Mouse (Mus musculus) lung, adult 2 months (tissue): ENCODE results near the gene Polr2i. TPM values are rescaled to one million over a fixed set of nuclear protein-coding genes. Genes with fewer than 3 reads are reported as not detected.
"Not testable (repeated sequence)": the region's sequence is repeated elsewhere in the genome, so short reads cannot be mapped to it uniquely, and the experiment has no call there.

Experiments used
- DNase-seq: peaks from one replicate; pipeline ENCODE4 v3.0.0; 2022
- H3K4me1 ChIP-seq: fragments of 200-500 bp; 2 replicates; pipeline ENCODE4 v1.6.1; 2011; ENCODE audit warnings: low read length; ENCODE audit not compliant: control insufficient read depth, insufficient read depth
- H3K4me3 ChIP-seq: fragments of 200-500 bp; replicated peaks from 2 replicates; pipeline ENCODE3; 2011; ENCODE audit warnings: low read depth, mild to moderate bottlenecking, control low read depth, low read length; ENCODE audit errors: extremely low read depth
- CTCF ChIP-seq: fragments of 200-500 bp; IDR thresholded peaks from 2 replicates; pipeline ENCODE4 v1.5.1; 2011; ENCODE audit warnings: mild to moderate bottlenecking, low read length, control low read depth; ENCODE audit not compliant: insufficient read depth
- POLR2A ChIP-seq: fragments of 200-500 bp; IDR thresholded peaks from 2 replicates; pipeline ENCODE4 v1.6.1; 2011; ENCODE audit warnings: low read depth, mild to moderate bottlenecking, control low read depth, low read length, borderline replicate concordance; ENCODE audit errors: extremely low read depth
- WGBS: fragments of 180-500 bp; shearing (Covaris S2); methylation state at CpG from one replicate; pipeline ENCODE4 v1.1.7; 2018; 5-methylcytosine and 5-hydroxymethylcytosine counted together
- polyA plus RNA-seq: library from polyadenylated mRNA; depleted of rRNA; stranded (reverse); fragments of >200 nt; gene quantifications from 2 replicates; pipeline ENCODE4 v1.2.3, GENCODE M21; 2012; rRNA removed

The Polr2i gene
- polyA plus RNA-seq: 95.6 and 110 TPM in 2 replicates

DNA sequence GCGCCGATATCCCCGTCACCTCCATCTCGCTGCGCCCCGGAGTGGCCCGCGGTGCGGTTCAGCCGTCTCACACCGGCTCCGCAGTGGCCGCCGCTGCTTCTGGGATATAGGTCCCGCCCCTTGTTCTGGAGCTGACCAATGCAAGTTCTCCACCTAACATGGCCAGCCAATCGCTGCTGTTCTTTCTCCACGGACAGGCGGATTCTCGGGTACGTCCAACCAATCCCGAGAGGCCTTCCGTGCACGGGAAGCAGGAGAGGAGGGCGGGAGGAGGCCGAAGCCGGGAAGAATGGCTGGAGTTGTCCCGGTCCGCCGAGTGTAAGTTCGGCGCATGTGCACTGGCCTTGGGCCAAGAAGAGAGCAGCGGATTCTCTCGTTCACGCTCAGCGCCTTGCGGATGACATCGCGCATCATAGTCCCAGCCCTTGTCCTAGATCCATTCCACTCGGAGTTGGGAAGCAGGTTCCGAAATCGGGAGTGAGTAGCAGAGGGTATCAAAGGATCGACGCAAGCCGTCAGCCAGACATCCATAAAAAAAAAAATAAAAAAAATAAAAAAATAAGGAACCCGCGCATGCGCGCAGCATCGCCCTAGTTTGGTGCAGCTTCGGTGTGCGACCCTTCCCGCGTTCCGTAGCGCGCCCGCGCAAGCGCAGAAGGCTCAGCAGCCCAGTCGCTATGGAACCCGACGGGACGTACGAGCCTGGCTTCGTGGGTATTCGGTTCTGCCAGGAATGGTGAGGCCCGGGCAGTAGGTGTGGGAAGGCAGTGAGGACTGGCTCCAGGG, at the start of gene Polr2i, which contains the start of gene Tbcb:
Gene Polr2i, plus strand, starts transcription at position 280 of the 786 bp plus-strand sequence.
Gene Tbcb, minus strand, starts transcription at position 604 of the 786 bp plus-strand sequence.
- TF ChIP-seq POLR2A (peak; percentile 86; the same call in 1 of the 2 replicates), CTCF (no peak)
- Histone ChIP-seq H3K4me3 (peak within 1 kb of the TSS; percentile 98), H3K4me1 (peaks cover 10% of the 10 kb centered on the region)
- under 1% methylated on average over 67 of the region's 67 CpGs for WGBS
- DNase-seq: peak; percentile 96

GRCm38 (mm10) chr7:30183189-30183588, 48.6 kb upstream of the Polr2i start:
- not testable (repeated sequence) for H3K4me3 ChIP-seq, H3K4me1 ChIP-seq, DNase-seq
- WGBS: 70% methylated on average over 6 of the region's 7 CpGs

DNA sequence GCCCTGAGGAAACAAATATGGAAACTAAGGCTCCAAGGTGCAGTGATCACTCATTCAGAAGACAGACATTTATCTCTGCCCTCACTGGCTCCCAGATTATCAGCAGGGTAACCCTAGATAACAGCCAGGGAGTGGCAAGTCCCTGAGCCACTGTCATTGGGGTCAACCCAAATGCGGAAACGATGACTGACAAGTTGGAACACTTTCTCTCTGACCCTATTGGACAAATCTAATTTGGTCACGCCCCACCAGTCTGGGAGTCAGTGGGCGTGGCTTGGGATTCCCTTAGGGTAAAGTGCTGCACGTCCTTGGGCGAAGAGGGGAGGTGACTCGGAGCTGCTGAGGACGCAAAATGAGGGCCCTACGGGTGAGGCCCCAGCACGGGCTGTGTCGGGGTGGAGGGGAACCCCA, 47.9 kb upstream of the Polr2i start, which contains the start of gene Cox7a1:
Gene Cox7a1, plus strand, starts transcription at position 266 of the 411 bp plus-strand sequence.
- TF ChIP-seq POLR2A (peak; percentile 41; the same call in 1 of the 2 replicates), CTCF (no peak)
- peak; percentile 88 for DNase-seq
- H3K4me1 ChIP-seq: 0 out of 2 replicates have a peak, but pooled peaks cover 2% of the 10 kb centered on the region
- WGBS: 1% methylated on average over 11 of the region's 11 CpGs
- H3K4me3 ChIP-seq: peak within 1 kb of the TSS; percentile 5

- DNase-seq: no peak
- no peak overlapping the region for H3K4me3 ChIP-seq
Observed at GRCm38 (mm10) chr7:30184641-30185348, 47.0 kb upstream of the Polr2i start.

GRCm38 (mm10) chr7:30188344-30189115, 43.2 kb upstream of the Polr2i start:
- WGBS: 79% methylated on average over 12 of the region's 12 CpGs
- no peak overlapping the region for H3K4me3 ChIP-seq
- no peak for DNase-seq
- TF ChIP-seq CTCF (no peak), POLR2A (no peak)
- H3K4me1 ChIP-seq: peaks cover 5% of the 10 kb centered on the region; the same call in 1 of the 2 replicates

More at GRCm38 (mm10) chr7:30184641-30185348, 47.0 kb upstream of the Polr2i start:
- 75% methylated on average over 13 of the region's 13 CpGs for WGBS
- 0 out of 2 replicates have a peak, but pooled peaks cover 2% of the 10 kb centered on the region for H3K4me1 ChIP-seq
- TF ChIP-seq CTCF: no peak

GRCm38 (mm10) chr7:30189116-30189491, 42.6 kb upstream of the Polr2i start:
- H3K4me1 ChIP-seq: peaks cover 5% of the 10 kb centered on the region; the same call in 1 of the 2 replicates
- TF ChIP-seq POLR2A (no peak), CTCF (no peak)
- DNase-seq: no peak
- 81% methylated on average over 4 of the region's 4 CpGs for WGBS
- H3K4me3 ChIP-seq: no peak overlapping the region

DNA sequence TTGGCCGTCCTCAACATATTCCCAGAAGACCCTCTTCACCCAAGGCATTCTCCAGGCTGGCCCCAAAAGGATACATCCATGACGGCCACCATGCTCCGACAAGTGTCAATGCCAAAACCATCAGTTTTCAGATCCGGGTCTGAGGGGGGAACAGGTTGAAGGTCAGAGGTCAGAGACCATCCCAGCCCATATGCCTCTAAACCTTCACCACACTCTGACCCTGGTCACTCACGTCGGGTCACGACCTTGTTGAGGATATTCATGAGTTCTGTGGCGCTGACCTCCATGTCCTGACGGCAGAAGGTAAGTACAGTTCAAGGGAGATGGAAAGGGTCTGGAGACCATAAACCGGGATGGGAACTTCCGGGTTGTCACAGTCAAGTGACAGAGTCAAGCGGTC, 39.7 kb upstream of the Polr2i start:
- TF ChIP-seq POLR2A (no peak), CTCF (no peak)
- WGBS: 86% methylated on average over 12 of the region's 12 CpGs
- no peak overlapping the region for H3K4me3 ChIP-seq
- no peak for DNase-seq
- H3K4me1 ChIP-seq: peaks cover 4% of the 10 kb centered on the region; the same call in 1 of the 2 replicates

GRCm38 (mm10) chr7:30193013-30193412, 38.7 kb upstream of the Polr2i start:
- no peak for TF ChIP-seq POLR2A
- no peak for TF ChIP-seq CTCF
- Histone ChIP-seq H3K4me3 (no peak overlapping the region), H3K4me1 (peaks cover 4% of the 10 kb centered on the region; the same call in 1 of the 2 replicates)
- 48% methylated on average over 9 of the region's 9 CpGs for WGBS
- no peak for DNase-seq

GRCm38 (mm10) chr7:30193581-30194100, 38.1 kb upstream of the Polr2i start:
- TF ChIP-seq CTCF: no peak
- TF ChIP-seq POLR2A: no peak
- 2% methylated on average over 26 of the region's 26 CpGs for WGBS
- H3K4me1 ChIP-seq: peaks cover 4% of the 10 kb centered on the region; the same call in 1 of the 2 replicates
- DNase-seq: peak; percentile 81
- H3K4me3 ChIP-seq: peak overlapping the region; percentile 71
